Mouse (Mus musculus): ENCODE measurements around the gene Gal3st2b. TPM values are rescaled to one million over a fixed set of nuclear protein-coding genes. Genes with fewer than 3 reads are reported as not detected.

The Gal3st2b gene
- polyA plus RNA-seq (2012; ENCODE audit: low replicate concordance), result not detected in 2 replicates

DNA sequence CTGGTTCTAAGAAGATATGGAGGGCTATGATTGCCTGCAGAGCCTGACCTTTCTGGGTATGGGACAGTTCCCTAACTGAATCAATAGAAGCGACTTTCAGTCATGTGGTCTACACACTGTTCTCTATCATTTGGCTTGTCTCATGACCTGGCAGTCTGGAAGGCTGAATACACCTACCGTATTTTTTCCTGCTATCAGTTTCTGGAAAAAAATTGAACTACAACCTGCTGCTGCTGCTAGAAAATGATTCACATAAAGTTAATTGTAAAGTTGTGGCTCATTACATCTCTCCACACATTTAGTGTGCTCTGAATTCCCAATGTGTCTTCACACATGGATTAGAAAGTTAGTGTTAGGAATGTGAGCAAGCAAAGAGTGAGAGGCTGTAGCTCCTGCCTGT is at the start of gene Gal3st2b:
TSS of gene Gal3st2b (plus strand) at position 301 of the 400 bp plus-strand sequence.

DNA sequence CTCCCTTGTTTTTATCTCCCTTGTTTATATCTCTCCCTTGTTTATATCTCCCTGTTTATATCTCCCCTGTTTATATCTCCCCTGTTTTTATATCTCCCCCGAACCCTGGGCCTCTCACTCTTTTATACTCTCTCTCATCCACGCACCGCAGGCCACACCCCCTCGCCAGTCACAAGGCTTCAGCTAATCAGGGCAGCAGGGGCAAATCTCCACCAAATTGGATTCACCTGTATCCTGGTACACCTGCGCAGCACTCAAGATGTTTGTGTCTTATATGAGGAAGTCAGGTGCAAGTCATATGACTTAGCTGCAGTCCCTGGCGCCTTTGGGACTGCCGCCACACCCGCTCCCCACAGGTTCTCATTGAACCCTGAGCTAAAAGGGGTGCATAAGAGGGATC is 72.1 kb downstream of the Gal3st2b start, which contains the start of gene Gal3st2c:
TSS of gene Gal3st2c (plus strand) at position 301 of the 400 bp plus-strand sequence.

Other genes with a start within 250 kb of the Gal3st2b start
- 4.8 and 8.8 TPM in 2 replicates for gene Bok, start 232.7 kb upstream of the Gal3st2b start, polyA plus RNA-seq (2012; ENCODE audit: low replicate concordance)
- gene Atg4b, start 166.8 kb upstream of the Gal3st2b start, polyA plus RNA-seq (2012; ENCODE audit: low replicate concordance), result 12.2 and 14.8 TPM in 2 replicates
- gene Thap4, start 163.4 kb upstream of the Gal3st2b start, polyA plus RNA-seq (2012; ENCODE audit: low replicate concordance), result 31.8 and 85.1 TPM in 2 replicates
- 35.4 and 46.3 TPM in 2 replicates for gene Dtymk, start 116.4 kb upstream of the Gal3st2b start, polyA plus RNA-seq (2012; ENCODE audit: low replicate concordance)
- 0.60 and 3.5 TPM in 2 replicates for gene Ing5, start 114.3 kb upstream of the Gal3st2b start, polyA plus RNA-seq (2012; ENCODE audit: low replicate concordance)
- gene D2hgdh, start 93.4 kb upstream of the Gal3st2b start, polyA plus RNA-seq (2012; ENCODE audit: low replicate concordance), result 1.4 and 2.2 TPM in 2 replicates
- 0.09 TPM in 1 of 2 replicates, not detected in the other for gene Gal3st2, start 57.0 kb upstream of the Gal3st2b start, polyA plus RNA-seq (2012; ENCODE audit: low replicate concordance)
- not detected in 2 replicates for gene Gal3st2c, start 72.2 kb downstream of the Gal3st2b start, polyA plus RNA-seq (2012; ENCODE audit: low replicate concordance)
- not detected in 2 replicates for gene Neu4, start 102.1 kb downstream of the Gal3st2b start, polyA plus RNA-seq (2012; ENCODE audit: low replicate concordance)
- 0.44 and 0.82 TPM in 2 replicates for gene Pdcd1, start 134.2 kb downstream of the Gal3st2b start, polyA plus RNA-seq (2012; ENCODE audit: low replicate concordance)